Mouse (Mus musculus) layer of hippocampus, adult 11-12 months (tissue): ENCODE results near the gene Olfr491.

Experiments
- DNase-seq: peaks from one replicate; pipeline ENCODE4 v3.0.0; 2022; ENCODE audit warnings: low spot score

Olfr491 gene

GRCm38 (mm10) chr7:108313151-108313550, at the start of gene Olfr491:
Gene Olfr491 (plus strand): TSS chr7:108313451.
- no peak for DNase-seq

GRCm38 (mm10) chr7:108288834-108289233, 24.4 kb upstream of the Olfr491 start, which contains the start of gene Olfr490:
Gene Olfr490 (minus strand): TSS chr7:108288934.
- DNase-seq, result no peak

- no peak for DNase-seq
Observed at GRCm38 (mm10) chr7:108323574-108323973, 10.3 kb downstream of the Olfr491 start, which contains the start of gene Olfr492. Gene Olfr492 (minus strand): TSS chr7:108323674.

GRCm38 (mm10) chr7:108346879-108347278, 33.6 kb downstream of the Olfr491 start, which contains the start of gene Olfr493:
Gene Olfr493 (minus strand): TSS chr7:108346979.
- DNase-seq, result no peak

- DNase-seq, result no peak
Observed at GRCm38 (mm10) chr7:108365035-108365434, 51.8 kb downstream of the Olfr491 start, which contains the start of gene Olfr494. Gene Olfr494 (plus strand): TSS chr7:108365335.
